ENCODE assay signal across 8 mouse cellular contexts in the genomic region with DNA sequence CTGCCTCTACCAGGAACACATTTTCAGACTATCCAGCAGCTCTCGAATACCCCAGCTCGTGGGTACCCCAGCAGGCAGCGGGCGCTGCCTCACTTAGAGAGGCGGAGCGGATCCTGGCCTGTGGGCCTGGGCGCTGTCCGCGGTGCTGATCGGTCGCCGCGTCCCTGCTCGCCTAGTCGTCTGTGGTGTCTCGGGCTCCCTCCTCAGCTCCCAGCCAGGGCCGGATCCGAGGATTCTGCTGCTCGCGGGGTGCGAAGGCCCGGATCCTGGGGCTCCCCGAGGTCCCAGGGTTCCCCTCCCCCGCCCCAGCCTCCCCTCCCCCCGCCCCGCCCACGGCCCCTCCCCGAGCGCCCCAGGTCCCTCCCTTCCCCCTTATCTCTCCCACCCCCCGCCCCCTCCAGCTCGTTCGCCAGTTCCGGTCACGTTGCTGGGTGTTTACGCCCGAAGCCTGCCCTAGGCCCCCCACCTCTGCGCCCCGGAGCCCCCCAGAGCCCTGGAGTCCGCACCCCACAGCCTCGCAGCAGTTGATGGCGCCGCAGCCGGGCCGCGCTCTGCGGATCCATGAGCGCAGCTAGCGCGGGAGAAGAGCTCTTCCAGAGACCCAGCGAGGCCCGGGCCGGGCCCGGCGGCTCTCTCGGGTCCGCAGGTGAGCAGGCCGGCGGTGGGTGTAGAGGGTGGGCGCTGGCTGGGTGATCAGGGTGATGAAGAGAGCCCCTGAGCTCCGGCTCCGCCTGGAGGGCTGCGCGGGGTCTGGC. TPM values are rescaled to one million over a fixed set of nuclear protein-coding genes. Genes with fewer than 3 reads are reported as not detected.
DNase-seq lines count a peak whose midpoint lies in the region; ATAC-seq lines count a peak whose summit lies in the region.

A gene (plus strand): TSS at position 405 of the 755 bp plus-strand sequence.

- H3K36me3 ChIP-seq in embryonic facial prominence, embryonic 12.5 days: no peaks in the 10 kb centered on the region
- H3K36me3 ChIP-seq in limb, embryonic 13.5 days: no peaks in the 10 kb centered on the region
- no peaks in the 10 kb centered on the region for H3K36me3 ChIP-seq in midbrain, embryonic 16.5 days (ENCODE audit: control insufficient read depth, insufficient read depth, low read length)

- peak within 1 kb of the TSS; percentile 65 for H3K4me2 ChIP-seq in embryonic facial prominence, embryonic 12.5 days (replicated peaks)
- peak within 1 kb of the TSS; percentile 60 for H3K4me2 ChIP-seq in limb, embryonic 13.5 days (replicated peaks)
- H3K4me2 ChIP-seq in midbrain, embryonic 16.5 days (ENCODE audit: low read length): peak within 1 kb of the TSS; percentile 72

- H3K4me3 ChIP-seq in embryonic facial prominence, embryonic 12.5 days: peak within 1 kb of the TSS; percentile 37
- H3K4me3 ChIP-seq in limb, embryonic 13.5 days: peak within 1 kb of the TSS; percentile 33
- peak within 1 kb of the TSS; percentile 79 for H3K4me3 ChIP-seq in midbrain, embryonic 16.5 days (ENCODE audit: low read depth, low read length)

- DNase-seq in left cerebral cortex, adult 18-20 months (ENCODE audit: low spot score in 2 of 2): peak; percentile 55 to 66
- no peak for DNase-seq in left cerebral cortex, adult 11 months (ENCODE audit: low spot score)
- peak; percentile 48 to 77 for DNase-seq in heart, adult 18-20 months
- peak; percentile 79 for DNase-seq in kidney, adult 18-20 months
- DNase-seq in spleen, postnatal 14 days (ENCODE audit: low spot score in 2 of 2): peak; percentile 73 to 82

- peak within 1 kb of the TSS; percentile 24; the same call in 1 of the 2 replicates for H3K9ac ChIP-seq in embryonic facial prominence, embryonic 12.5 days
- no peak within 1 kb of the TSS for H3K9ac ChIP-seq in limb, embryonic 13.5 days
- H3K9ac ChIP-seq in midbrain, embryonic 16.5 days (ENCODE audit: low read depth, low read length): peak within 1 kb of the TSS; percentile 92

- peaks cover 8% of the 10 kb centered on the region; the same call in 1 of the 2 replicates for H3K4me1 ChIP-seq in embryonic facial prominence, embryonic 12.5 days
- peaks cover 6% of the 10 kb centered on the region; the same call in 1 of the 2 replicates for H3K4me1 ChIP-seq in limb, embryonic 13.5 days
- peaks cover 11% of the 10 kb centered on the region for H3K4me1 ChIP-seq in midbrain, embryonic 16.5 days (ENCODE audit: control insufficient read depth, insufficient read depth, low read length)

- peak; percentile 76 for ATAC-seq in embryonic facial prominence, embryonic 12.5 days (ENCODE audit: insufficient number of reproducible peaks, insufficient read depth, low FRiP score, low TSS enrichment)
- peak; percentile 78 for ATAC-seq in limb, embryonic 13.5 days (ENCODE audit: low FRiP score, low read depth)
- peak; percentile 88 for ATAC-seq in midbrain, embryonic 16.5 days

- no peaks in the 10 kb centered on the region for H3K9me3 ChIP-seq in embryonic facial prominence, embryonic 12.5 days
- H3K9me3 ChIP-seq in limb, embryonic 13.5 days: no peaks in the 10 kb centered on the region
- no peaks in the 10 kb centered on the region for H3K9me3 ChIP-seq in midbrain, embryonic 16.5 days (replicated peaks; ENCODE audit: control insufficient read depth, low read length, poor library complexity, severe bottlenecking)

- under 1% methylated on average over 51 of the region's 63 CpGs for WGBS in embryonic facial prominence, embryonic 12.5 days
- 1% methylated on average over 56 of the region's 63 CpGs for WGBS in limb, embryonic 13.5 days
- 1% methylated on average over 50 of the region's 63 CpGs for WGBS in midbrain, embryonic 16.5 days

- peaks cover 42% of the 10 kb centered on the region for H3K27me3 ChIP-seq in embryonic facial prominence, embryonic 12.5 days
- peaks cover 66% of the 10 kb centered on the region for H3K27me3 ChIP-seq in limb, embryonic 13.5 days
- H3K27me3 ChIP-seq in midbrain, embryonic 16.5 days (ENCODE audit: control insufficient read depth, insufficient read depth, low read depth, low read length): peaks cover under 1% of the 10 kb centered on the region

- H3K27ac ChIP-seq in embryonic facial prominence, embryonic 12.5 days: no peak within 1 kb of the TSS
- H3K27ac ChIP-seq in limb, embryonic 13.5 days: no peak within 1 kb of the TSS
- H3K27ac ChIP-seq in midbrain, embryonic 16.5 days (ENCODE audit: low read length): peak within 1 kb of the TSS; percentile 25

RNA-seq across cellular contexts. Expression of the gene that starts here (rescaled TPM):
- 10 to 100 TPM; 34.2 to 35.5 TPM for total RNA-seq in left cerebral cortex, adult 18-20 months (2021)
- 1.4 and 2.0 TPM in 2 replicates for polyA plus RNA-seq in embryonic facial prominence, embryonic 12.5 days (2016; fragmentation: Nextera tagmentation; extraction: Ambion mirVana)
- total RNA-seq in heart, adult 18-20 months (2021): under 1 TPM; 0.20 to 0.26 TPM
- 0.33 and 0.37 TPM in 2 replicates for polyA plus RNA-seq in limb, embryonic 13.5 days (2015; fragmentation: Nextera tagmentation; extraction: Ambion mirVana)
- polyA plus RNA-seq in midbrain, embryonic 16.5 days (2015; fragmentation: Nextera tagmentation; extraction: Ambion mirVana): 2.6 and 3.3 TPM in 2 replicates

Comparison
In these comparisons a context has a peak if more than half of its experiments do, and no peak if none do; other contexts are left out.
1. RNA of the gene that starts here (total RNA-seq): 34.2 to 35.5 TPM in left cerebral cortex, adult 18-20 months; 0.20 to 0.26 TPM in heart, adult 18-20 months; every median in the first group is over 10 times any median in the second.
2. Peak in DNase-seq in heart, adult 18-20 months; RNA of the gene not detected or under 1 TPM.
3. Peak in ATAC-seq, H3K4me3 ChIP-seq and H3K4me2 ChIP-seq in limb, embryonic 13.5 days; RNA of the gene not detected or under 1 TPM.
4. Peak in every context shown above with its lines, with median percentiles within 50 percentile points of each other: ATAC-seq, H3K4me2 ChIP-seq and H3K4me3 ChIP-seq.